Mouse (Mus musculus): ENCODE measurements around the gene Plin3.
"Not testable (repeated sequence)": the region's sequence is repeated elsewhere in the genome, so short reads cannot be mapped to it uniquely, and the experiment has no call there.

Gene Plin3

DNA sequence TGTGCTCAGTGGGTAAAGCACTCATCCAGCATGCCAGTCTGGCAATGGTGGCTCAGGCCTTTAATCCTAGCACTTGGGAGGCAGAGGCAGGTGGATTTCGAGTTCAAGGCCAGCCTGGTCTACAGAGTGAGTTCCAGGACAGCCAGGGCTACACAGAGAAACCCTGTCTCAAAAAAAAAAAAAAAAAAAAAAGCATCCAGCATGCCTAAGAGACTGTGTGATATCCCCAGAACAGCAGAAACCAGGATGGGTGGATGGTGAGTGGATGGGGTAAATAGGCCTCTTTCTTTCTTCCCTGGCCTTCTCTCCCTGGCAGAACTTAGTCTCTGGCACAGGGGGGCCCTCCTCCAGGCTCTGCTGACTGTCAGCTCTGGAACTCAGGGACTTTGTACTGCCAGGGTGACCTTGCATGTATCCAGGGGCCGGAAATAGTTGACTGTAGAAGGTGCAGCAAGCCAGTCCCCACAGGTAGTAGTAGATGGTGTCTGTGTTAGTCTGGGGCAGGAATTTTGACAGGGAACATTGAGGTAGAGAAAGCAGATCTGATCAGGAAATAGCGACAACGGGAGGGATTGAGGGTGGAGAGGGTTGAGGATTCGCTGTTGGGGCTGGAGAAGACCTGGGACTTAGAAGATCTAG lies 16.7 kb downstream of the Plin3 start:
- no peak for DNase-seq (ENCODE audit: low read depth, low spot score)

DNA sequence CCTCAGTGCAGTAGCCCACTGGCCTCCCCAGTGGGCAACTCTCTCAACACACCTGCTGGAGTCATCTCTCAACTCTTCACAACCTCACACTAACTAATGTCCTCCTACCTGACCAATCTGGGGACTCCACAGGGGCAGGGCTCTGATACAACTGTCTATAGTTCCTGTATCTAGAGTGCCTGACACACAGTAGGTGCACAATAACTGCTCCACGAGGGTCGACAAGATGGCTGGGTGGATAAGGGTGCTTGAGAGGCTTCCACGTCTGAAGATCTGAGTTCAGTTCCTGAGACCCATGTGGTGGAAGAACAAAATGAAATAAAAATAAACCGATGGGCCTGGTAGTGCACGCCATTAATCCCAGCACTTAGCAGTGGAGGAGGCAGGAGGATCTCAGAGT lies 18.7 kb downstream of the Plin3 start:
- no peak for DNase-seq (ENCODE audit: low read depth, low spot score)

- no peak for DNase-seq (ENCODE audit: low read depth, low spot score)
Observed at GRCm38 (mm10) chr17:56273482-56273881, 19.2 kb downstream of the Plin3 start.

DNA sequence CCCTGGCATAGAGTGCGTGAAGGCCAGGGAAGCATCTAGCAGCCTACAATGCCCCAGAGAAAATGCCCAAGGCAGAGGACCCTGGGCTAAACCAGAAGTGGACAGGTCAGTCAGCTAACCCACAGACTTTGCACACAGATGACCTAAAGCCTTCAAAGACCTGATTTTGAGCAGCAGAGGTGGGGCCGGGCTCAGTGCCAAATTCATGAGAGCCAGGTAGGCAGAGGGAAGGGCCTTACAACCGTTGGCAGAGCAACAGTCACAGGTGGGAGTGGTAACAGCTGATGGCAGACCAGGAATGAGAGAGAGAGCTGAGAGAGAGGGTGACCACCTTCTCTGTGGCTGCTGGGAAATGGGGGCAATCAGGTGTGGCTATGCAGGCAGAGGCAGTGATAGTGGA lies 20.0 kb downstream of the Plin3 start:
- no peak for DNase-seq (ENCODE audit: low read depth, low spot score)

DNA sequence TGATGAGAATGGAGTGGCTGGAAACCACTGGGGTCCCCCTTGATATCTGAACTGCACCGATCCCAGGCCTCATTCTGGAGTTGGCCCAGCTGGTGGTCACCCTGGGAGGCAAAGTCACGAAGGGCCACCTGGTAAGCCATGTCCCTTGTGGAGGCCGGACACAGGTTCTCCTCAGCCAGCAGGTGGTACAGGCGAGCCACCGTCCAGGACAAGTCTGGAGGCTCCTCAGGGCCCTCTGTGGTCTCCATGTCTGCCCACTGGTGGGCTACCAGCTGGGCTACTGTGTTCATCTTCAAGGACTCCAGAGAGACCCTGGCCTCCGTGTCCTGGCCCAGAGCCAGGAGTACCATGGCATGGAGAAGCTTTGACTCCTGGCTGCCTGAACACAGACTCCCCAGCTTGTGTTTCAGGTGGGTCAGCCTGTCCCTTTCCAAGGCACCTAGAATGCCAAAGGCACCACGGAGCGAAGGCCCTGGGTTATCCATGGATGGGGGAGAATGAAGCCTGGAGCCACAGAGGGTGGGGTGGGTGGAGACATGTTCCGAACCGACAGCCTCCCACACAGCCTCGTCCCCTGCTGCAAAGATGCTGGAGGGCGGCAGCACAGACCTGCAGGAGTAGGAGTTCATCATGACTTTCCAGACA lies 20.9 kb downstream of the Plin3 start:
- no peak for DNase-seq (ENCODE audit: low read depth, low spot score)

GRCm38 (mm10) chr17:56269741-56270140 lies 22.9 kb downstream of the Plin3 start:
- no peak for DNase-seq (ENCODE audit: low read depth, low spot score)

GRCm38 (mm10) chr17:56269153-56269630 lies 23.5 kb downstream of the Plin3 start:
- DNase-seq (ENCODE audit: low read depth, low spot score): no peak

- no peak for DNase-seq (ENCODE audit: low read depth, low spot score)
Observed at GRCm38 (mm10) chr17:56266271-56266670, 26.4 kb downstream of the Plin3 start.

- DNase-seq (ENCODE audit: low read depth, low spot score): no peak
Observed at GRCm38 (mm10) chr17:56265869-56266268, 26.8 kb downstream of the Plin3 start.

- DNase-seq (ENCODE audit: low read depth, low spot score): no peak
Observed at GRCm38 (mm10) chr17:56265011-56265410, 27.7 kb downstream of the Plin3 start.

- no peak for DNase-seq (ENCODE audit: low read depth, low spot score)
Observed at GRCm38 (mm10) chr17:56264020-56264419, 28.7 kb downstream of the Plin3 start.

DNA sequence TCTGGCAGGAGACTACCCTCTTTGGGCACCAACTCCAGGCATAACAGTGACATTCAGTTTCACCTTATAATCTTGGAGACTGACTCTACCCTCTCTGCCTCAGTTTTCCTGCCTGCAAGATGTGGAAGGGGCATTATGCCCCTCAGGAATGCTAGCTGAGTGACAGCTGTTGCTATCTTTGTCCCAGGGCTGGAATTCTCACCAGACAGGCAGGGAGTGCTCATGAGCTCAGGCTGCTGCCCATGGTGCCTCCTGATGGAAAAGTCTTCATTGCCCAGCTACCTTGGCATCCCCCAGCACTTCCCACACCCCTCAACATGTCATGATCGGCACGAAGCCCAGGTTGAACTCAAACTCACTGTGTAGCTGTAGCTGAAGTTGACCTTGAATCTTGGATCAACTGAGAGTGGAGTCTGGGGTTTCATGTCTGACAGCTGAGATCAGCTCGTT lies 30.0 kb downstream of the Plin3 start:
- DNase-seq (ENCODE audit: low read depth, low spot score): no peak

GRCm38 (mm10) chr17:56261166-56261565 lies 31.5 kb downstream of the Plin3 start:
- no peak for DNase-seq (ENCODE audit: low read depth, low spot score)

- no peak for DNase-seq (ENCODE audit: low read depth, low spot score)
Observed at GRCm38 (mm10) chr17:56259301-56260037, 33.2 kb downstream of the Plin3 start.

DNA sequence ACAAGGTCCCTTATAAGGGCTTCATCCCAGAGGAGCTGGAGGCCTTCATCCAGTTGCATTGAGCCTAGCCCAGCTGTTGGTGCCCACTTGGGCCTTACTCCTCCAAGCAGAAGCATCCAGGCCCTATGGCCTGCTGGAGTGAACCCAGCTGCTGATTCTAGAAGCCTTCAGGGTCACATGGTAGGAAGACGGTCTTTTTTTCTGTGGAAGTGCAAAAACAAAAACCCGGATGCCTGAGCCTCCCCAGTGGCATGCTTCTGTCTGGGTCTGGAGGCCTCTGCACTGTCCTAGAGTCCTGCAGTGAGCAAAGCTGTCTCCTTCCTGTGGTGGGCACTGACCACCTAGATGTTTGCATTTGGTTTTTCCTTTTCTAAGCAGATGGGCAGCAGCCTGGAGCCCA lies 33.9 kb downstream of the Plin3 start:
- DNase-seq (ENCODE audit: low read depth, low spot score): not testable (repeated sequence)

DNA sequence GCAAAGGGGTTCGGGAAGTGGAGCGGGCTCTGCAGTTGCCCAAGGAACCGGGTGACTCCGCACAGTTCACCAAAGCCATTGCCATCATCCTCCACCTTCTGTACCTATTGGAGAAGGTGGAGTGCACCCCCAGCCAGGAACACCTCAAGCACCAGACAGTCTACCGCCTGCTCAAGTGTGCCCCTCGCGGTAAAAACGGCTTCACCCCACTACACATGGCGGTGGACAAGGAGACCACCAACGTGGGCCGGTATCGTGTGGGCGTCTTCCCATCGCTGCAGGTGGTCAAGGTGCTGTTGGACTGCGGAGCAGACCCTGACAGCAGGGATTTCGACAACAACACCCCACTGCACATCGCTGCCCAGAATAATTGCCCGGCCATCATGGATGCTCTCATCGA lies 34.4 kb downstream of the Plin3 start:
- DNase-seq (ENCODE audit: low read depth, low spot score): not testable (repeated sequence)

DNA sequence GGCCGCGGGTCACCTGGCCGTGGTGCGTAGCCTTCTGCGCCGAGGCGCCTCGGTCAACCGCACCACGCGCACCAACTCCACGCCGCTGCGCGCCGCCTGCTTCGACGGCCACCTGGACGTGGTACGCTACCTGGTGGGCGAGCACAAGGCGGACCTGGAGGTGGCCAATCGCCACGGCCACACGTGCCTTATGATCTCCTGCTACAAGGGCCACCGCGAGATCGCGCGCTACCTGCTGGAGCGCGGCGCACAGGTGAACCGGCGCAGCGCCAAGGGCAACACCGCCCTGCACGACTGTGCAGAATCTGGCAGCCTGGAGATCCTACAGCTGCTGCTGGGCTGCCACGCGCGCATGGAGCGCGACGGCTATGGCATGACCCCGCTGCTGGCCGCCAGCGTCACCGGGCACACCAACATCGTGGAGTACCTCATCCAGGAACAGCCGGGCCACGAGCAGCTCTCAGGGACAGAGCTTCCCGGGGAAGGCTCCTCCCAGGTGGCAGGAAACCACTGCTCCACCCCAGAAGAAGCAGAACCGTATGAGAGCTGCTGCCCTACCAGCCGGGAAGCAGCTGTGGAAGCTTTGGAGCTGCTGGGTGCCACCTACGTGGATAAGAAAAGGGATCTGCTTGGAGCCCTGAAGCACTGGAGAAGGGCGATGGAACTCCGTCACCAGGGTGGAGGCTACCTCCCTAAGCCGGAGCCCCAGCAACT lies 35.3 kb downstream of the Plin3 start:
- no peak for DNase-seq (ENCODE audit: low read depth, low spot score)

- DNase-seq (ENCODE audit: low read depth, low spot score): peak; percentile 94
Observed at GRCm38 (mm10) chr17:56256239-56256881, 36.3 kb downstream of the Plin3 start, which contains the start of gene Fem1a. Gene Fem1a, plus strand, starts transcription at chr17:56256810.

GRCm38 (mm10) chr17:56255863-56256238 lies 36.8 kb downstream of the Plin3 start:
- peak; percentile 97 for DNase-seq (ENCODE audit: low read depth, low spot score)

DNA sequence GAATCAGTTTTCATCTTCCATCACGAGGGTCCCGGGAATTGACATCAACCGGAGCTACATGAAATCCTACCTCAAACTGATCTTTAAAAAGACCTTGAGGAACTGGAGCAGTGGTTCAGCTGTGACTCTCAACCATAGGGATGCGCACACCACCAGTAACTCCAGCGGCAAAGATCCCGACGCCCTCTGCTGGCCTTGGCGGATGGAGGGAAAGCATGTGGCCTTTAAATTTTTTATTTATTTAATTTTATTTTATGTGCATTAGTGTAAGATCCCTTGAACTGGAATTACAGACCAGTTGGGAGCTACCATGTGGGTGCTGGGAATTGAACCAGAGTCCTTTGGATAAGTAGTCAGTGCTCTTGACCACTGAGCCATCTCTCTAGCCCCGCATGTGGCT lies 37.2 kb downstream of the Plin3 start:
- DNase-seq (ENCODE audit: low read depth, low spot score): no peak

GRCm38 (mm10) chr17:56254695-56255094 lies 38.0 kb downstream of the Plin3 start:
- DNase-seq (ENCODE audit: low read depth, low spot score): no peak
